Mouse (Mus musculus) heart, embryonic 14.5 days (tissue): ENCODE results near the gene Ppfibp2. TPM values are rescaled to one million over a fixed set of nuclear protein-coding genes. Genes with fewer than 3 reads are reported as not detected.

Source experiments
- ATAC-seq: fragments of 200-750 bp; cut with Nextera tagmentation; 2 replicates; pipeline ENCODE4 v1.8.0; 2017; ENCODE audit warnings: low read depth, moderate TSS enrichment; ENCODE audit not compliant: insufficient number of reproducible peaks, insufficient read depth, low FRiP score
- H3K27ac ChIP-seq, 2 experiments: fragments of 200-500 bp in 1 of 2; fragments of 300-500 bp in 1 of 2; sonication (generic) in 1 of 2; replicated peaks in 1 of 2; 2 replicates each; pipeline ENCODE4 v1.5.1; 2012 to 2014; ENCODE audit warnings: low read depth in 2 of 2, low read length in 2 of 2, control low read depth in 1 of 2, mild to moderate bottlenecking in 1 of 2, mixed read lengths in 1 of 2; ENCODE audit not compliant: control insufficient read depth in 1 of 2, insufficient read depth in 1 of 2
- H3K27me3 ChIP-seq: fragments of 300-500 bp; sonication (generic); 2 replicates; pipeline ENCODE4 v1.6.1; 2014; ENCODE audit warnings: mild to moderate bottlenecking, low read length, control low read depth; ENCODE audit not compliant: control insufficient read depth, insufficient read depth
- H3K36me3 ChIP-seq: fragments of 300-500 bp; sonication (generic); 2 replicates; pipeline ENCODE4 v1.6.1; 2014; ENCODE audit warnings: mild to moderate bottlenecking, control low read depth, low read length, mixed read lengths; ENCODE audit not compliant: control insufficient read depth, insufficient read depth
- H3K4me1 ChIP-seq, 2 experiments: fragments of 200-500 bp in 1 of 2; fragments of 300-500 bp in 1 of 2; sonication (generic) in 1 of 2; 2 replicates each; pipeline ENCODE4 v1.6.1; 2012 to 2014; ENCODE audit warnings: low read length in 2 of 2, control low read depth in 1 of 2, mixed read lengths in 1 of 2; ENCODE audit not compliant: control insufficient read depth in 2 of 2, insufficient read depth in 2 of 2
- H3K4me2 ChIP-seq: fragments of 300-500 bp; sonication (generic); 2 replicates; pipeline ENCODE4 v1.6.1; 2014; ENCODE audit warnings: mild to moderate bottlenecking, low read length
- H3K4me3 ChIP-seq, 2 experiments: fragments of 200-500 bp in 1 of 2; fragments of 300-500 bp in 1 of 2; sonication (generic) in 1 of 2; 2 replicates each; pipeline ENCODE4 v1.5.1; 2012 to 2014; ENCODE audit warnings: low read length in 2 of 2, mild to moderate bottlenecking in 2 of 2, control low read depth in 1 of 2, low read depth in 1 of 2, moderate library complexity in 1 of 2; ENCODE audit not compliant: control insufficient read depth in 1 of 2, insufficient read depth in 1 of 2
- H3K9ac ChIP-seq: fragments of 300-500 bp; sonication (generic); 2 replicates; pipeline ENCODE4 v1.6.1; 2014; ENCODE audit warnings: mild to moderate bottlenecking, low read length
- H3K9me3 ChIP-seq: fragments of 300-500 bp; sonication (generic); 2 replicates; pipeline ENCODE4 v1.6.1; 2016; ENCODE audit warnings: low read length, control low read depth; ENCODE audit not compliant: control insufficient read depth
- WGBS: fragments of 180-500 bp; shearing (Covaris S2); extraction: QIAGEN DNeasy Blood & Tissue Kit; methylation state at CpG from one replicate; pipeline ENCODE4 v1.1.7; 2014; 5-methylcytosine and 5-hydroxymethylcytosine counted together
- polyA plus RNA-seq: library from polyadenylated mRNA; unstranded; fragments of >200 nt; fragmentation: Nextera tagmentation; extraction: Ambion mirVana; gene quantifications from 2 replicates; pipeline ENCODE4 v1.2.1, GENCODE M21; 2014

Gene Ppfibp2
- polyA plus RNA-seq, 1 experiment from 2014 or later: 7.3 TPM

DNA sequence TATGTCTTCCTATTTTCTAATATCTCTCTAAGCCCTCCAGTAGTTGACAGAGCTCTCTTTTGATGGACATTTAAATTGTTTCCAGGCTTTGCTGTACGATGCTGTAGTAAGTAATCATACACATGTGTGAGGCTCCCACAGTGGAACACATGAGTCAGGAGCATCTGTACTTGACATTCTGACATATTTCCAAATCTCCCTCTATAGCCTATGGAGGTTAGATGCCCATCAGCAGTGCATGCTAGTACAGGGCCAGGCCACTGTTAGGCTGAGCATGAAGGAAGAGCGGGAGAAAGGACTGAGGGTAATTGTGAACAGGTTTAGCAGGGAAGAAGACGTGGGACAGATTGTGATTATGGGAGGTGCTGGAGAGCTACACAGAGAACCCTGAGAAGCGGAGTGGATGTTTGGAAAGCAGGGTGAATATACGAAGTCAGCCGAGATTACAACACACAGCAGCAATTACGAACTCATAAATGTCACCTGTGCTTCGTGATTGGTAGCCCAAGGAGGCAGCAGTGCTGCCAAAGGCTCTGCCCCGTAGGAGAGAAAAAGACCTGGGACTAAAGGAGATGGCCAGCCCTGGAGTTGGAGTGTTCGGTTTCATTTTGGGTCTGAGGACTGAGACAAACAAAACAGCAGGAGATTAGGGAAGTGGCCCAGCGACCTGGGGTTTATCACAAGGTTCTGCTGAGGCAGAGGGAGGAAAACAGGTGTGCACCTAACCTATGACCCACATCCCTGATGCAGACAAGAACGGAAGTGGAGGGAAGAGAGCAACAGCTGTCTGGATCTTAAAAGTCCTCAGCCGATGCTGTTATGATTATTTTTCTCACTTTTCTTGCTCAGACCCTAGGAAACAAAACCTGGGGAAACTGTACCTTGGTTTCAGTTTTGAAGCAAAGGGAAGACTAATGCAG lies 107.7 kb downstream of the Ppfibp2 start:
- H3K9me3 ChIP-seq: no peaks in the 10 kb centered on the region
- no peak for ATAC-seq
- no peak overlapping the region for H3K4me2 ChIP-seq
- H3K27ac ChIP-seq: no peak overlapping the region
- no peak overlapping the region for H3K4me3 ChIP-seq
- H3K4me1 ChIP-seq: peaks cover 12 to 14% of the 10 kb centered on the region in 2 experiments
- no peaks in the 10 kb centered on the region for H3K27me3 ChIP-seq
- H3K36me3 ChIP-seq: peaks cover 4% of the 10 kb centered on the region; the same call in 1 of the 2 replicates
- no peak overlapping the region for H3K9ac ChIP-seq
- WGBS: 69% methylated on average over 13 of the region's 13 CpGs

DNA sequence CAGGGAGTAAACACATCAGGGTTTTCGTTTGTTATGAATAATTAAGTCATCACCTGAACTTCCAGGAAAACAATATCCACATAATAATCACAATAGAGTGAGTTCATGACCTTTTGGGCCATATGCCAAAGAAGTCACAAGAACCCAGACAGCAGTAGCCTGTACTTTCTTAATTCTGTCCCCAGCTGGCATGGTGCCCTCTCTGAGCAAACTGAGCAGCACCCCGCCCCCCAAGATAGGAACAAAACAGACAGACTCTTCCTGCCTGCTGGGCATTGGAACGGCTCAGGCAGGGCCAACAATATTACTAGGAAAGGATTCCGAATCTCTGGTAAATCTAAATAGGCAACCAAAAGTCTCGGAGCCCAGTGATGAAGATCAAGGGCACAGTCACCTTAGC lies 110.9 kb downstream of the Ppfibp2 start:
- Histone ChIP-seq H3K4me1 (peaks cover 18 to 22% of the 10 kb centered on the region in 2 experiments), H3K9ac (no peak overlapping the region), H3K9me3 (no peaks in the 10 kb centered on the region), H3K27me3 (no peaks in the 10 kb centered on the region), H3K4me2 (no peak overlapping the region), H3K27ac (peak overlapping the region in 1 of 2 experiments; percentile 36; a peak in 1 of 4 replicates), H3K4me3 (no peak overlapping the region), H3K36me3 (0 out of 2 replicates have a peak, but pooled peaks cover 4% of the 10 kb centered on the region)
- ATAC-seq: no peak
- 55% methylated on average over 5 of the region's 5 CpGs for WGBS

DNA sequence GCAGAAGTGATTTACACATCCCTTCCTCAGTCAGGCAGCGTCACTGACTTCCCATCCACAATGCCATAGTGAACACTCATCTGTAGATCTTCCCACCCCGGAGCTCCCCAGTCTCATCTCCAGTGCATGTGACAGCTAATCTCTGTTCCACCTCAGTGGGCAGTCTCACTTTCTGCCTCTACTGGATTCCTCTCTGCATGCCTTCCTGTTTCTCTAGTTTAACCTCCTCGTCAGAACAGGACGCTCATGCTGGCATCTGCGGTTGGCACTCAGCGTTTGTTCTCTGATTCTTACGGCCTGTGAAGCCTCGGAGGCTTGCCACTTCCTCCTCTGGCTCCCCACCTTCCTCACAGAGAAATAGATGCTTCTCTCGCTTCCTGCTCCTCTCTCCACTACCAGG lies 112.6 kb downstream of the Ppfibp2 start:
- 57% methylated on average over 9 of the region's 9 CpGs for WGBS
- ATAC-seq: no peak

DNA sequence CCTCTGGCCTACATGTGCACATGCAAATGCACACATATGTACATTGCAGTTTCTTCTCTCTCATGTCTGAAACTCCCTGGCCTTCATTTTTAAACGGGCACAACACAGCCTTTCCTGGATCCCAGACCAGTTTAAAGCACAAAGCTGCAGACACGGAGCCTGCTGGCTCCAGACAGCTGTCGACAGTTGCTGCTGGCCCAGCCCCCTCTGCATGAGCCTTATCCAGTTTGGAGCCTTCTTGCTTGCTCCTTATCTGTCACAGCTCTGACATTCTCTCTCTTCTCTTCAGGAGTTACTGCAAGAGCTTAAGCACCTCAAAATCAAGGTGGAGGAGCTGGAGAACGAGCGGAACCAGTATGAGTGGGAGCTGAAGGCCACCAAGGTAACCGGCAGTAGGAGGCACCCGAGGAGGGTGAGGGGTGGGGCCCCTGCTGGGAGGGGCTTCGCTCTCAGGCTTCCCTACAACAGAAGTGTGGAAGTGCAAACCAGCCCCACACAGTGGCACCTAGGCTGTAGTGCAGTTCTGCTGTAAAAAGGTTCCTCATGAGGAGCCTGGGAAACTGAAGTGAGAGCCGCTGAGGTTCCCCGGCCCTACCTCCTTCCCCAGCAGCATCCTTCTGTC lies 113.6 kb downstream of the Ppfibp2 start:
- Histone ChIP-seq H3K4me1 (peaks cover 18 to 22% of the 10 kb centered on the region in 2 experiments), H3K36me3 (no peaks in the 10 kb centered on the region), H3K4me2 (peak overlapping the region; percentile 63), H3K27ac (peak overlapping the region; percentile 75 to 86), H3K4me3 (peak overlapping the region; percentile 39 to 52), H3K9ac (peak overlapping the region; percentile 55), H3K27me3 (no peaks in the 10 kb centered on the region), H3K9me3 (no peaks in the 10 kb centered on the region)
- peak; percentile 89 for ATAC-seq
- 0% methylated on average over 10 of the region's 10 CpGs for WGBS

More for the DNA sequence above, 112.6 kb downstream of the Ppfibp2 start:
- H3K36me3 ChIP-seq: no peaks in the 10 kb centered on the region
- peak overlapping the region in 1 of 2 experiments; percentile 75; a peak in 1 of 4 replicates for H3K27ac ChIP-seq
- H3K4me1 ChIP-seq: peaks cover 18 to 22% of the 10 kb centered on the region in 2 experiments
- H3K27me3 ChIP-seq: no peaks in the 10 kb centered on the region
- H3K4me2 ChIP-seq: no peak overlapping the region
- H3K9ac ChIP-seq: no peak overlapping the region
- H3K9me3 ChIP-seq: no peaks in the 10 kb centered on the region
- no peak overlapping the region for H3K4me3 ChIP-seq

DNA sequence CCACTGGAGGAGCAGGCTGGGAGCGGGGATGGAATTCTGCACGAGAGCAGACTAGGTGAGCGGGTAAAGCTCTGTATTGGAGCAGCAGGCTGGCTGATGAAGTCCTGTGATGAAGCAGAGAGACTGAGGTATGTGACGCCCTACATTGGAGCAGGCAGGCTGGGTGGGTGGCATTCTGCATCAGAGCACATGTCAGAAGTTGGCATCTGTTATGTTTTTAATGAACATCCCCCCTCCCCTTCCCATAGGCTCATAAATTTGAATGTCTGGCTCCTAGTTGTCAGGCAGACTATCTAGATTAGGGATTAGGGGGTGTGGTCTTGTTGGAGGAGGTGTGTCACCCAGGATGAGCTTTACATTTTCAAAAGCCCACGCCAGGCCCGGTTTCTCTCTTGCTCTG lies 117.7 kb downstream of the Ppfibp2 start:
- Histone ChIP-seq H3K4me2 (no peak overlapping the region), H3K27ac (no peak overlapping the region), H3K4me3 (no peak overlapping the region), H3K27me3 (no peaks in the 10 kb centered on the region), H3K36me3 (peaks cover 10% of the 10 kb centered on the region), H3K9ac (no peak overlapping the region), H3K9me3 (no peaks in the 10 kb centered on the region), H3K4me1 (peaks cover 6 to 8% of the 10 kb centered on the region in 2 experiments)
- WGBS: 69% methylated on average over 6 of the region's 6 CpGs
- ATAC-seq: no peak

DNA sequence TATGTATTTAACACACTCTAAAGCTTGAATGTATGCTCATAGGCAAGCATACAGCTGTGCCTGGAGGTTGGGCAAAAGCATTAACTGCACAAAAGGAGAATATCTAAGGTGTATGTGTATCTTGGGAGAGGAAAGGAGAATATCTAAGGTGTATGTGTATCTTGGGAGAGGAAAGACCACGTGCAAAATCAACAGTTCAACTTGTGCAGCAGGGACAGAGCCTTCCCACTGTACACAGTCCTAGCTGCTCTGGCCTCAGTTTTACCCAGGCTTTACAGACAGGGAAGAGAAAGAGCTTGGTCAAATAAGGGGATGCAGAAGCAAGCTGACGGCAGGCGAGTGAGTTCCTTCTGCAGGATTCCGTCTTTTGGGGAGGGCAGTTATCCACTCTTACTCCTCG lies 119.1 kb downstream of the Ppfibp2 start:
- Histone ChIP-seq H3K36me3 (peaks cover 13% of the 10 kb centered on the region), H3K9ac (no peak overlapping the region), H3K9me3 (no peaks in the 10 kb centered on the region), H3K27me3 (no peaks in the 10 kb centered on the region), H3K27ac (no peak overlapping the region), H3K4me3 (no peak overlapping the region), H3K4me1 (no peaks in the 10 kb centered on the region), H3K4me2 (no peak overlapping the region)
- ATAC-seq: no peak
- whole genome bisulfite sequencing: 84% methylated on average over 5 of the region's 5 CpGs

DNA sequence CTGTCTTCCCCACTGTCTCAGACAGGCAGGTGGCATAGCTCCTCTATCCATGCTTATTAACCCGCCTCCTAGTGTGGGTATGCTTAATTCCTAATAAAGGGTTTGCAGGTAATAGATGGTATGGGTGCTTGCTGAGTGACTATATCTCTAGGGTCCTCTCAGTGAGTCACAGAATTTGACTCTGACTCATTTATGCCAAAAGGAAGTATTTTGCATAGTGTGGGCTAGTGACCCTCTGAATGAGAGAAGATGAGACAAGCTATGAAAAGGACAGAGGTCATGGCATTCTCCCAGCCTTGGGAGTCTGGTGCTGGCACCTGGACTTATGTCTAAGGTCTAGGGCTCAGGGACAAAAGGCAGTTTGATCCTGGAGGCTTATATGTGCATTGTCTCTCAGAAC lies 125.8 kb downstream of the Ppfibp2 start:
- 85% methylated on average over 1 of the region's 1 CpGs for WGBS
- Histone ChIP-seq H3K27ac (no peak overlapping the region), H3K4me2 (no peak overlapping the region), H3K4me1 (no peaks in the 10 kb centered on the region), H3K9me3 (no peaks in the 10 kb centered on the region), H3K36me3 (peaks cover 49% of the 10 kb centered on the region), H3K27me3 (no peaks in the 10 kb centered on the region), H3K9ac (no peak overlapping the region), H3K4me3 (no peak overlapping the region)
- ATAC-seq: no peak
